Mouse (Mus musculus) heart, adult 8-10 months (tissue): Measurements from ENCODE around the gene Ano1. TPM values are rescaled to one million over a fixed set of nuclear protein-coding genes. Genes with fewer than 3 reads are reported as not detected.

Source experiments
- DNase-seq: peaks from one replicate; pipeline ENCODE4 v3.0.0; 2022; ENCODE audit warnings: low spot score
- total RNA-seq, 4 experiments: library from RNA; stranded (reverse); gene quantifications; 2 replicates each; pipeline ENCODE4 v1.2.4; 2022

Gene Ano1
- 10 to 100 TPM in 3 of 4 experiments, 1 to 10 TPM in 1; 7.5 to 12.1 (median 11.7) TPM for total RNA-seq

DNA sequence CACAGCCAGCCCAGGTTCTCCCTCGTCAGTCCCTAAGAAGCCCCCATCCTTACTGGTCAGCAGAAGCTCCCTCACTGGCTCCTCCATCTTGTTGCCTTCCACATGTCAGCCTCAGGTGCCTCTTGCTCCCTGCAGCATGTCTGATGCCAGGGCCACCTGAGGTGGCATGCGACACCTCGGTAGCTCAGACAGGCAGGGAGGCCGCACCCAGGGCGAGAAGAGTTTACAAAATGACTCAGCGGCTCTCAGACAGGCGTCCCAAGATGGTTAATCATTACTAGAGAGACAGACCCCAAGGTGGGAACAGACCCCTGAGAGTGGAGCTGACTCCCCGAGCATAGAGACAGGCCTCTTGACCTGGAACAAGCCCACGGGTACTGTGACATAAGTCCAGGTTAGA lies at the start of gene Ano1:
TSS of gene Ano1 (minus strand) at position 142 of the 400 bp plus-strand sequence.
- DNase-seq: no peak

DNA sequence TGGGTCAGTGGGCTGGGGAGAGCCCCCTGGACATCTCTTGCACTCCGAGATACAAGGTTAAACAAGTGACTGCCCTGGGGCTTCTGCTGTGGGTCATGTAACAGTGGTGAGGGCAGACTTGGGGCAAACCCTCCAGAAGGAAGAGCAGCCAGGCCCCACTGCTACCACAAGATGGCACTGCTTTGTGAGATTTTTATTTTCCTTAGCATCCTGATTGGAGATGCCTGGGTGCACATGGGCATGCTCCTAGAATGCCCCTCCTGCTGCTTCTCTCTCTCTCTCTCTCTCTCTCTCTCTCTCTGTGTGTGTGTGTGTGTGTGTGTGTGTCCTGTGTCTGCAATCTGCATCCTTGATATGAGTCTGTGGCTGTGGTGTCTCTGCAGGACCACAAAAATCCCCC lies 46.7 kb upstream of the Ano1 start:
- no peak for DNase-seq

DNA sequence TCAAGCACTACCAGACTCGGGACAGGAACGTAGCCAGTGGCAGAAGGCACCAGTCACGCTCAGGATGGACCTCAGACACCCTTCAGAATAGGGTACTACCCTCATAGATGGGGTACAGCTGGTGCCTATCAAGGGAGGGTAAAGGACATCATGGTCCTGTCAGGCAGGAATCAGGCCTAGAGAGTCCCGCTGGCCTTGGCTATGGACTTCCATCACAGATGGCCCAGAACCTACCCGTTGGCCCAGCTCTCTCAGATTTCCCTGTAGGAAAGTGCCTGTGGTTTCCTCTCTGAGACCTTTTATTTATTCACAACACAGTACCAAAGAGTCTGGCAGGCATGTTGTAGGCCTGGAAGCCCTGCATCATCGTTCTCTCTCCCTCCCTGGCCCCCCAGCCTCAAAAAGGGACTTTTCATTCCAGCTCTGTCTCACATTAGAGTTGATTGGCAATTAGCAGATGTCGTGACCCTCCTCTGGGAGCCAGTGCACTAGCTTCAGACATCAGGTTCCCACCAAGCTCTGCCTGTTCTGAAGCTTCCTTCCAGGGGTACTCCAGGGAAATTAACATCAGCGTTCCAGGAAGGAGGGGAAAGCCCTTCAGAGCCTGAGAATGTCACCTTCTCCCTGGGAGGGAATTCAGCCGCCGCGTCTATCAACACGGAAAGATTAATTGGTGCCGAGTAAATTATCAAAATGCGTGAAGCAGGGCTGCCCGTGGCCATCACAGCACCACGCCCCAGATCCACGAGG lies 45.4 kb upstream of the Ano1 start:
- no peak for DNase-seq

DNA sequence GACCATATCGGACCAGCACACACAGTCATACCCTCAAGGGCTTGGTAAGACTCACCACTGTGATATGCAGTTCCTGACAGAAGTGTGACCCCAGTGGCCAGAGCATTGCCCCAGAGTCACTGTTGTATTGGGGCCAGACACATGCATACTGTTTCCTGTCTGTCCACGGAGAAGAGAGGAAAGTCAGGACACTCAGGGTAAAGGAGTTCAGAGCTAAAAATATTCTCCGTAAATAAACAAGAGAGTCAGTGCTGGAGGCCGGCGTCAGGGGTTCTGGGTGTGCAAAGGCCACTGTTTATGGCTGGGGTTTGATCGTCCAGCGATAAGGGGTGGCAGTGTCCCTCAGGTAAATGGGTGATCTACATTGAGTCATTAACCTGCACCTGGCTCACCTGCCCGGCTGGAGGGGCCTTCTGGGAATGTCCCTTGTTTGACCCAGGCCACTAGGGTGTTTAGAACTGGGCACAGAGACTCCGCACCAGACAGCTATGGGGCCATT lies 44.3 kb upstream of the Ano1 start:
- no peak for DNase-seq

DNA sequence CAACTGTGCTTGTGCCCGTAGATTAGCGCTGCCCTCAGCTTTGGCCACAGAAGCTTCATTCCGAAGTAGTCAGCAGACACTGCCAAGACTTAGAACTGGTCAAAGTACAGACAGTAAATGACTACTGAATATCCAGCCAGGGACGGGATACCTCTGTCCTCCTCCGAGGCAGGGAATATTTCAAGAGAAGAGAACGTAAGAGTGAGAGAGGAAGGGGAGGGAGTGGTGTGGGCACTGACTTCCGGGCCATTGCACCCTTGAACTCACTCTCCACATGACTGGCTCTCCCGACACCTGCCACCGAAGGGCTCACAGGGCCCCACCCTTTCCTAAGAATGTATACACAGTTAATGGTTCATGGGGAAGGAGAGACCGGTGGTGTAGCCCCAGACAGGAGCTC lies 41.5 kb upstream of the Ano1 start:
- DNase-seq: no peak

DNA sequence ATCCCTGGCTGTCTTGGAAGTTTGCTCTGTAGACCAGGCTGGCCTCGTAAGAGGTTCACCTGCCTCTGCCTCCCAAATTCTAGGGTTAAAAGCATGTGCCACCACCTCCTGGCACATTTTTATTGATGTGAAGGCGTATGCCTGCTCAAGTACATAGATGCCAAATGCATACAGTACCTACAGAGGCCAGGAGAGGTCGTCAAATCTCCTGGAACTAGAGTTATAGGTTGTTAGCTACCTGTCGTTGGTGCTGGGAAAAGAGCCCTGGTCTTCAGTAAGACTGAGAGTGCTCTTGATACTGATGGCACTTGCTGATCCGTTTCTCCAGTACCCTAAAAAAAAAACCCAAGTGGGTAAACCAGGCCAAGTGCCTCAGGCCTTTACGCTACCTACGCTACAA lies 39.7 kb upstream of the Ano1 start:
- no peak for DNase-seq

DNA sequence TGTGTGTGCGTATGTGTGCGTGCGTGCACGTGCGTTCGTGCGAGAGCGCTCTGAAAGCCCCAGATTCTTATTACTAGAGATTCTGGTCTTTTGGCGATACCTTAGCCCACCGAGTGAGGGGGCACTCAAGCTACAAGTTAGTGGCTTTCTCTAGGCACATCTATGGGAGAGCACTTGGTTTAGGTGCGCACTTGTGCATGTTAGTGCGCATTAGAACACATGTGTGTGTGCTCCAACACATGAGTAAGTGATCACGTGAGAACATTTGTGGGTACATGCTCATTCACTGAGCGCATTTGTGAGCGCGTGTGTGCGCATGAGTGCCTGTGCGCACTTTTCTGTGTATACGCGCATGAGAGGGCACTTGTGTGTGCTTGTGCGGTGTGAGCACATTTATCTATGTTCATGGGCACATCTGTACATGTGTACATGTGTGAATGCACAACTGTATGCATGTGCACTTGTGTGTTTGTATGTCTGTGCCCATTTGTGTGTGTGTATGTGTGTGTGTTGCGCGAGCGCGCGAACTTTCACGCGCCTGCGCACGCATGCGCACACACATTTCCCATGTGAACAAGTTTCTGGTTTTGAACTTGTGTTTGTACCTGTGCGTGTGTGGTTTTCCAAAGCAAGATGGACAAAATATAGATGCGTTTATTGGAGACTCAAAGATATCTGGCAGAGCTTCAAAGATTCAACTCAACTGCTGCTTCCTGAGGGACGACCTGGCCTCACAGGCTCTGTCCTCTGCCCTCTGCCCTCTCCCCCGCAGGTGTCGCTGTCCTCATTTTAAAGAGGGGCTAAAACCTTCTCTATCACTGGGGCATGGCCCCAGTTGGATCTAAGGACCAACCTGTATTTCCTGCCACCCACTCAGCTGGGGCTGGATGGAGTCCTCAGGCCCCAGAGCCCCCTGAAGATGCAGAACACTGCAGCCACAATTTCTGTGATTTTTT lies 38.1 kb upstream of the Ano1 start:
- no peak for DNase-seq

DNA sequence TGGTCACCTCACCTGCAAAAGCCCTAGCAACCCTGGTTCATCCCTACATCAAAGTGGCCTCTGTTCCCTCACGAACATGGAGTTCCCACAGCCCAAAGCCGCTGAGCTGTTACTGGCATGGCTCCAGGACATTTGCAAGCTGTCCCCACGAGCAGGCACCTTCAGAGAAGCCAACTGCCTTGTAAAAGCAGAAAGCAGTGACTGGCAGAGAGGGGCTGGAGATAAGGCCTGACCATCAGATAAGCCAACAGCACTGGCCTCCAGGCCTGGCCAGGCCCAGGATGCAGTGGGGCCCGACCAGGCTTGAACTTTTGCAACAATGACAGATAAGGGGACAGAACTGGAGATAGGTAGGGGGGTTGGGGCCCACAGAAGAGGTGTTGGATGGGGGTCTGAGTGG lies 36.9 kb upstream of the Ano1 start:
- no peak for DNase-seq

DNA sequence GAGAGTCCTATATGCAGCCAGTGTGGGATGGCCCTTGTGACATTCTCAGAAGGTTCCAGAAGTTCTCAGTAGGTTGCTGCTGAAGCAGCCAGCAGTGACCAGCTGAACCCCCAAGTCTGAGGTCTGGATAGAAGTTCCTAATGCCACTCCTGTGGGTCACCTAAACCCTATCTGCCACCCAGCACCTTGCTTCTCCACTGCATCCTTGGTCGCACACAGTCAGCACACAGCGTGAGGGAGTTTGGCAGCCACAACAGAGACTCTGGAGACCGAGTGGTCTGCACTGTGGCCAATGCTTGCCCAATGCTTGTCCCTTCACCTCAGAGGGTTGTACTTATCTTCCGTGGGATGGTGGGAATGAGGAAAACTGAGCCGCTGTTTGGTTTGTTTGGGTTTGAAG lies 35.7 kb upstream of the Ano1 start:
- DNase-seq: no peak

DNA sequence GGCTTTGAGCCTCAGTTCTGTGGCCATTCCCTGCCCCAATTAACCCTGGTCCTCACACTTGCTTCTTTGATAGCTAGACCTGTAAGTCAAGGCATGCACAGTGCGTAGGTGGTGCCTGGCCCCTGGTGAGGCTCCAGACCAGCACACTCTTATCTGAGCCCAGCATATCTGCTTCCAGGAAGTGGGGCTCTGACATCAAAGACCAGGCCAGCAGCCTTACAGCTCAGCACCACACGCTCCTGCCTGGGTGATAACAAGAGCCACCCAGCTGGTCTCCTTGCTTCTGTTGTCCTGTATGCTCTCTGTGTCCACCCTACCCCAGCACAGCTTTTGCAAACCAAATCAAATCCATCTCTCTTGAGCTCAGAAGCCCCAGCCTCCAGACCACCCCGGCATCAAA lies 34.8 kb upstream of the Ano1 start:
- no peak for DNase-seq

DNA sequence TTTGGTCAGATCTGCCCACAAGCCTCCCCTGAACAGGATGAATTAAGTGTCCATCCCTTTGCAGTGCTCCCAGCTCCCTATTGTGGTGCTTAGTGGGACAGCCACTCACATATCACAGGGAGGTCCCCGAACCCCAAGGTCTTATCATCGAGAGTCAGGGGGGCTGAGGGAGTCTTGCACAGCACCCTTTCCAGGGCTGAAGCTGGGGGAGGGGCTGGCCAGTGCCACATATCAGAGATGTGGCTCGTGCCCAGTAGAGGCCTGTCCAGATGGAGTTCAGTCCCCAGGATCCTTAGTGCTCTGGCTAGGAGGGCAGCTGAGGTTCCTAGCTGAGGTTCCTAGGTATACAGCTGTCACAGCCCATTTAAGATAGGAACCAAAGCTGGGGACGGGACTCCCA lies 32.4 kb upstream of the Ano1 start:
- no peak for DNase-seq

DNA sequence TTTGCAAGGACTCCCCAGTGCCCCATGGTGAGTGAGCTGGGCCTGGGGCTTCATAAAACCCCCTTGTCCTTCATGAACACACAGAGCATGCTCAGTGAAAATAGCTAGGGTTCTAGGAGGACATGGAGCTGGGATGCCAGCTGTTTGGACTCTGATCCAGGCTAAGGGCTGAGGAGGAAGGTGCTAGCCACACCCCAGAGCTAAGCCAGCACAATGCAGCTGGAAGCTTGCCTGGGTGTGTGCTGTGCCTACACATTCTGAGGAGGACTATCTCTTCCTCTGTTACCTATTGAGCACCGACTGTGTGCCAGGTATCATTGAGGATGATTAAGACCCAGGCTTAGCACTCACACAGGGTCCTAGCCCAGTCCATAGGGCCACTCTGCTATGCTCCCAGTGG lies 30.6 kb upstream of the Ano1 start:
- no peak for DNase-seq

DNA sequence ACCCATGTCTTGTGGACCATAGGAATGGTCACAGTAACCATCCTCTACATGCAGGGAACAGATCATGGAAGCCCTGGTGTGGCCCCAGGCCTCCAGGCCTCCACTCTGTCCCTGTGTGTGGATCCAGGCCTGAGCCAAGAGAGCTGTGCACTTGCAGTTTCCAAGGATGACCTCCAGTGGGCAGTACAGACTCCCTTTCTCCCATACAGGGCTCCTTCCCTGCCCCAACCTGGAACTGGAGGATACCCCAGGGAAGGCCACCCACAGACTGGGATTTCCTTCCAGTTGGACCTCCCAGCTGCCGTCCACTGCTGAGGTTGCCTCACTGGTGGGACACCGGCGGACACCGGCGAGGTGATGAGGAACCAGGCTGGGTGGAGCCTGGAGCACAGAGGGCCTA lies 29.6 kb upstream of the Ano1 start:
- DNase-seq: no peak

DNA sequence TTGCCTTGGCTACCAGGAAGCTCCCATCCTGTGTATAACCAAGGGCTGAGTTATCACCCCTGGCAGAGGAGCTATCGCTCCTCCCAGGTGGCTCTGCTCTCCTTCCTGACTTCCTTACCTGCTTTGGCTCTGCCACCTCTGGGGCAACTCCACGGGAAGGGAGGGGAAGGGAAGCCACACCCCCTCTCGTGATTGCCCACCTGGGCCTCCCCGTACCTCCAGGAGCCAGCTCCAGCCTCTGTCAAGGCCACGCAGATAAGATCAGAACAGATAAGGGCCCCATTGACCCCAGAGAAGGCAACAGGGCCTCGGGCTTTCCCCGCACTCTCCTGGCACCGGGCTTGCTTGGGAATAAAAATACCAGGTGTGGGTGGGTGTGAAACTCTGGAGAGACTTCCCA lies 28.4 kb upstream of the Ano1 start:
- no peak for DNase-seq

DNA sequence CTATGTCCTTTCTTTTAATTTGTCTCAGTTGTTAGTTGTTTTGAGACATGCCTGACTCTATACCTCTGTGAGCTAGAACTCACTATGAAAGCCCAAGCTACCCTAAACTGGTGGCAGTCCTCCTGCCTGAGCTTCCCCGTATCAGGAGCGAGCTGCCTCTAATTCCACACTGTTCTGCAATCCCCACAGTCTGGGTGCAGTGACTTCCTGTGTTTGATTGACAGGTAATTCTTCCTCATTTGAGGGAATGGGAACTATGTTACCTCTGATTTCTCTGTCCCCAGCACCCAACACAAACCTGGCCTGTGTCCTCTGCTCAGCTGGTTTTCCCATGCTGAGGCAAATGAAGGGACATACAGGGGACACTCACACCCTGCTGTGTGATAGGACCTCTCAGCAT lies 27.9 kb upstream of the Ano1 start:
- DNase-seq: no peak

DNA sequence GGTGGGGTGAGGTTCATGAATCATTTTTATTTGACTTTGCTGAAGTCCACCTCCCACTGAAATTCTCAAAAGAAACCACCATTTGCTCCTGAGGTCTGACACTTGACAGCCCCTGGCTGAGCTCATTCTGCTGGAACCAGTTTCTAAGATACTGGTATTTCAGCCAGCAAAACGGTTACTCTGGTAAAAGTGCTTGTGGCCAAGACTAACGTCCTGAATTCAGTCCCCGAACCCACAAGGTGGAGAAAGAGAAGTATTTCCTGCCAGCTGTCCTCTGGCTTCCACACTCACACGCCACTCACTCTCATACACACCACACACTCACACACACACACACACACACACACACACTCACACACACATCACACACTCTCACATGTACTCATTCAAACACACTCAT lies 26.0 kb upstream of the Ano1 start:
- no peak for DNase-seq

DNA sequence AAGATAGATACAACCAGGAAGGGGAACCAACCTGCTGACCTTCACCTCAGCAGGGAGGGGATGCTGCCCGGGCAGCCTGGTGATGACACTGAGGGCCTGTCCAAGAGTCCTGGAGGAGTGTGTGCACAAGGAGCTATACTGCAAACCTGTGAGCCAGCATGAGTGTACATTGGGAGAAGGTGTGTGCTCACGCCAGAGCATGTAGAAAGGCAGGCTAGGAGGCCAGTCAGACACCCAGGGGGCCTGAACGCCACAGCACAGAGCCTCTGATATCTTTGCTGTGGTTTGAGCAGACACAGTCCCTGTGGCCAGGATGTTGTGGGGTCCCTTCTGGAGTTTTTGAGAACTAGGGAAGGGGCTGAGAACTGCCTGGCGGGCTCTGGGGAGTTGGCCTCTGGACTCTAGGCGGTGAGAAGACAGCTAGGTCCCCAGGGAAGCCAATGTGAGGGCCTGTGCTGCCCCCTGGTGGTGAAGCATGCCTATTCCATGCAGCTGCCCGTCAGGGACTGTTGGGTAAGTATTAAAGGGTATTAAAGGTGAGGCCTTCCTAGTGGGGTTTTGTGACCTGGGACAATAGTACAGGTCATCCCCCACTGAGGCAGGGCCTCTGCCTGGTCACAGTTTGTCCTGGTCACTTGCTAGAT lies 24.2 kb upstream of the Ano1 start:
- DNase-seq: peak; percentile 73

DNA sequence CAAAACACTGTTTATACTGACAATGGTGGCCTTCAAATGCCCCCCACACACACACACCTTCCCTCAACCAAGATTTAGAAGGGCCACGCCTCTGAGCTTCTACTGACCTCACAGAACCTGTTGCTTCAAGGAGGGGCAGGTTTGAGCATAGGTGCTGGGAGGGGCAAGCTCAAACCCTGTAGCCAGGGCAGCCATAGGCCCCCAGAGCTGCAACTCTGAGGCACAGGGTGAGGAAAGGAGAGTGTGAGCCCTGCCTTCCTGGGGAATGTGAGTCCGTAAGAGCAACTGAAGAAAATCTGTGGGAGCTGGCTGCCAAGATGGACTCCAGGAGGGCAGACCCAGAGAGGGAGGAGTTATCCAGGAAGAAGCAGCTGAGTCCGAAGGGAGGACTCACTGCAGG lies 23.4 kb upstream of the Ano1 start:
- DNase-seq: no peak

DNA sequence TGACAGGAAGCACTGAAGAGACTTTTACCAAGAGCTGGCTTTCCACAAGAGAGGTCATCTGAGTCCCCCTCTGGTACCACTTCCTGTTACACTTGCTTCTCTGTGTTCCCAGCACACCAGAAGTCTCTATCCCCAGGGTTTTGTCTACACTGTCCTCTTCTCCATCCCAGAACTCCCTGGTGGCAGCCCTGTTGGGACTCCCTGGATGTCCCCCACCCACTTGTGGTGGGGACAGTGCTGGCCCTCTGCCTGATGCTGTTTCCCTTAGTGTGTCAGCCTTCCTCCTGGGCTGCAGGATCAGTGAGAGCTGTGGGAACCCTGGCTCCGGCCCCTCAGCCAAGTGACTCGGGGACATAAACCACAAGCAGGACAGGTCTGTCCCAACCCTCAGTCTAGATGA lies 22.5 kb upstream of the Ano1 start:
- DNase-seq: no peak

DNA sequence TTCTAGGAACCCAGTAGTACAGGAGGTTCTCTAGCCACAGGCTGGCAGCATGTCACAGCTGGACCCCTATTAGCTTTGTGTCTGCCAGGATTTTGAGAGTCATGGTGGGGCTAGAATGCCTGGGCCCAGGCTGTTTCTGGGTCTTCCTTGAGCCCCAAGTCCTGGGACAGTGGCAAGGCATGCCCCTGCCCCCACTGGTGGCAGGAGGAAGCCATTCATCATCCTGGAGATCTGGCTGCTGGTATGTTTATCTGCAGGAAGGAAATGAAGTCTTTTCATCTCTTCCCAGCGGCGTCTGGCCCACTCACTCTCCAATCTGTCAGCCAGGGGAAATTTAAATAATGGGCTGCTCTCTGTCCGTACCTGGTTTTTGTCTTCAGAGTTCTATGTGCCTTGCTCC lies 18.3 kb upstream of the Ano1 start:
- no peak for DNase-seq

DNA sequence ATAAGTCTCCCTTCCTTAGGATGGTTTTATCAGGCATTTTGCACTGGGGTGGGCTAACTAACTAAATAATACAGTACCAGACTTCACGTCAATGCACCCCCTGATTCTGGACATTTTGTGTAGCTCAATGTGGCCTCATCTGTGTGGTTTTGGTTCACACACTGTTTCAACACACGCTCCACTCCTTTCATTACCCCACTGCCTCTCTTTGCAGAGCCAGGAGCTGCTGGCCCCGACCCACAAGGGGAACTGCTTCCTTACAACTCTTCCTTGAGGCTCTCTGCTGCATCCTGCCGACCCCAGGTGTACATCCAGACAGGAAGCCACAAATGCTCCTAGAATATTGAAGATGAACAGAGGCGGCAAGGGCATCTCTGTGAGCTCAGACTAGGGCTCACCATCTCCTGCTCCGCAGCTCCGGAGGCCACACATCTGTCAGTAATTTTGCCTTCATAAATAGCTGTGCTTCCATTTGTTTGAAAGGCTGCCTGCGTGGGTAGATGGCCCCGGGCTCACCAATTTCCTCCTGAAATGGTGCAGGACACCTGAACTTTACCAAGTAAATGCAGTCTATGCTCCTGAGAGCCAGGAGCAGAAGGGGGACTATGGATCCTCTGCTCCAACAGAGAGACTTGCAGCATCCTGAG lies 17.8 kb upstream of the Ano1 start:
- no peak for DNase-seq

DNA sequence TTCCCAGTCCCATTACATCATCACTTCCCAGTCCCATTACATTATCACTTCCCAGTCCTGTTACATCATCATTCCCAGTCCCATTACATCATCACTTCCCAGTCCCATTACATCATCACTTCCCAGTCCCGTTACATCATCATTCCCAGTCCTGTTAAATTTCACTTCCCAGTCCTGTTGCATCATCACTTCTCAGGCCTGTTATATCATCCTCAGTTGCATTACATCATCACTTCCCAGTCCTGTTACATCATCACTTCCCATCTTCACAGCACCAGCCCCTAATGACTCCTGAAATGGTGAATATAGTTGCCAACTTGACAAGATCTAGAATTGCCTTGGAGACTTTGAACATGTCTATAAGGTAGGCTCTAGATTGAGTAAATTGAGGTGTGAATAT lies 17.1 kb upstream of the Ano1 start:
- DNase-seq: no peak
